Mouse (Mus musculus) embryo, embryonic 11.5 days (tissue): ENCODE measurements around the gene Cggbp1.

Source experiments
- DNase-seq: peaks from one replicate; pipeline ENCODE4 v3.0.0-alpha.2; 2012; ENCODE audit warnings: low read depth, low spot score

Gene Cggbp1

DNA sequence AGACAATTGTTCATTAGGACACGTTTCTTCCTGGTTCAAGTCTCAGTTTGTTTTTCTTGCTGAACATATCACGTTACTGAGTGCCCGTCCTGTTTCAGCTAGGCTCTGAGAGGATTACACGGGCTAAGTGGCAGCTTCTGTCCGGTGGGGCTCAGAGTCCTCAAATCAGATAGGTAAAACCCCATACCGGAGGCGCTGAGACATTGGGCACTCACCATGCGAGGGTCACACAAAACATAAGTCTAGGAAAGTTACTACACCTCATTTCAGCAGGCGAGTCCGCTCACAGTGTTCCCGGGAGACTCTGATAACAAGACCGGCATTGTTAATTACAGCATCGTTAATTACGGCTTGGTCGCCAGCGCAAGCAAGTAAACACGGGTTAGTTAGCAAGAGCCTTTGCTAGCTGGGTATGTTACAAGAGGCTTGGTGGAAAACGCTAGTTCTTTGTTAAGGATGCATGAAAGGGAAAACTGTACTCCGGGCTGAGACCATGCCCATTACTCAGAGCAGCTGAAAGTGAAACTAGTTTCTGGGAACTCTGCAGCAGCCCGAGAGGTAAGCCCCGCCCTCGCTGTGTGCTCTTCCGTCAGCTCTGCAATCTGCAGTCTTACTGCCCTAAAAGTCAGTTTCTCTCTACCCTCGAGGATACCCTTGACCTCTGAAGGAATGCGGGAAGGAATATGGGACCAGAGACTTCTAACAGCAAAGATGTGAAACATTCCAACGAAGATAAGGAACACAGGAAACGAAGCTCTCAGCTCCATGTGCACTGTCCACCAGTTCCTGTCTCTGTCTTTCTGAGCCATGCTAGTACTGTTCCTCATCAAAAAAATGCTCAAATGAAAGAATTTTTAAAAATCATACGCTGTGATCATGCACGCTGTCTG lies 21.9 kb downstream of the Cggbp1 start:
- peak; percentile 50 for DNase-seq

DNA sequence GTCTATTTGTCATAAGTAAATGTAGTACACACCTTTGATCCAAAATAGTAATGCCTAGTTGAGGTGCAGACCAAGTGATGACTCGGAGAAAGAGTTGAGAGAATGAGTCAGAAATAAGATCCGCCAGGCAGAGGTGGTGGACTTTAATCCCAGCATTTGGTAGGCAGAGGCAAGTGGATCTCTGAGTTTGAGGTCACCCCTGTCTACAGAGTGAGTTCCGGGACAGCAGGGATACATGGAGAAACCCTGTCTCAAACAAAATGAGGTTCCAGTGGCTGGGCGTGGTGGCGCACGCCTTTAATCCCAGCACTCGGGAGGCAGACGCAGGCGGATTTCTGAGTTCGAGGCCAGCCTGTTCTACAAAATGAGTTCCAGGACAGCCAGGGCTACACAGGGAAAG lies 23.6 kb downstream of the Cggbp1 start:
- no peak for DNase-seq

- DNase-seq: no peak
These were observed 24.0 kb downstream of the Cggbp1 start for GRCm38 (mm10) chr16:64875822-64876221.

DNA sequence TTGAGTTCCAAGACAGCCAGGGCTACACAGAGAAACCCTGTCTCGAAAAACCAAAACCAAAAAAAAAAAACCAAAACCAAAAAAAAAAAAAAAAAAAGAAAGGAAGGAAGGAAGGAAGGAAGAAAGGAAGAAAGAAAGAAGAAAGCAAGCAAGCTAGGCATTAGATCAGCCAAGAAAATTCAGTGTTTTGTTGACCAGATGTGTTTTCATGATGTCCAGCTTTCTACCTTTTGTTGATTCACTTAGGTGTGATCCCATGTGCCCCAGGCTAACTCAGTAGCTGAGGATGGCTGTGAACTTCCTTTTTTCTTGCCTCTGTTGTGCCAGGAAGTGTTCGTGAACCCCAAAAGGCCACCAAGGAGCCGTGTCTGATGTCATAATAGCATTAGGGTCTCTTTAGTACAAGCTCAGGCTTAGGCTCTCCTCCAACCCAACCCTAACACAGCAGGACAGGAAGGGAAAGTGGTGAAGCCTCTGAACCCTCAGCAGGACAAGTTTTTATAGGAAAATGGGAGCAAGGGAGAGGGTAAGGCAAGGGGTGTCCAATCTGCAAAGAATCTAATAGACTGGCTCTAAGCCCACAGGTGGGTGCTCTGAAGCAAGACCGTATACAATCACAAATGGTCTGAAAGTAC lies 25.0 kb downstream of the Cggbp1 start:
- no peak for DNase-seq

DNA sequence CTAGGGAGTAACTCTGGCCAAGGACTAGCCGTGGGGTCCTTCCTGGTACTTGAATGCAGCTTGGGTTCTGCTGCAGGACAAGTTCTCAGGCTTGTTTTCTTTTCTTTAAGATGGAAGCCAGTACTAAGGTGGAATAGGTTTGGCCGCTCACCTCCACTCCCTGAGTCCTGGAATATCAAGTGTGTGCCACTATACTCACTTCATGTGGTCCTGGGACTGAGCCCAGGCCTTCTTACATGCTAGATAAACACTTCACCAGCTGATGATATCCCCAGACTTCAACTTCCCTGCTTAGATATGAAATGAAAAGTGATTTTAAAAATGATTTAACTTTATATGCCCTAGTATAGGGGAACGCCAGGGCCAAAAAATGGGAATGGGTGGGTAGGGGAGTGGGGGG lies 25.5 kb downstream of the Cggbp1 start:
- no peak for DNase-seq

GRCm38 (mm10) chr16:64878611-64879132 lies 26.9 kb downstream of the Cggbp1 start:
- DNase-seq: no peak

DNA sequence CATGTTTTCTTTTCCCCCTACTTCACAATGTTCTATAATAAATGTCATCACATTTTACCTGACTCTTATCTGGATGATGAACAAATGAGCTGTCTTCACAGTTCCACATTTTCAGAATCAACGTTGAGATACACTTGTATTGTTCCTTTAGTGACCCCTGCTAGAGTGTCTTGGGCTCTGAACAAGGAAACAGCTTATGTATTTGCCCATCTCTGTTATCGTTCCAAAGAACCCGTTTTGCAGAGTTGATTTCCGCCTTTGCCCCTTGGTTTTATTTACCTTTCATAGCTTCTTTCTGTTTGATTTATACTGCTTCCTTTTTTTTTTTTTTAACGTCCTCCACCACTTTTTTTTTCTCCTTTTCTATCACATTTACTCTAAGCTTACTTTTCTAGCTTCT lies 27.9 kb downstream of the Cggbp1 start:
- DNase-seq: no peak

GRCm38 (mm10) chr16:64880986-64881385 lies 29.2 kb downstream of the Cggbp1 start:
- no peak for DNase-seq

DNA sequence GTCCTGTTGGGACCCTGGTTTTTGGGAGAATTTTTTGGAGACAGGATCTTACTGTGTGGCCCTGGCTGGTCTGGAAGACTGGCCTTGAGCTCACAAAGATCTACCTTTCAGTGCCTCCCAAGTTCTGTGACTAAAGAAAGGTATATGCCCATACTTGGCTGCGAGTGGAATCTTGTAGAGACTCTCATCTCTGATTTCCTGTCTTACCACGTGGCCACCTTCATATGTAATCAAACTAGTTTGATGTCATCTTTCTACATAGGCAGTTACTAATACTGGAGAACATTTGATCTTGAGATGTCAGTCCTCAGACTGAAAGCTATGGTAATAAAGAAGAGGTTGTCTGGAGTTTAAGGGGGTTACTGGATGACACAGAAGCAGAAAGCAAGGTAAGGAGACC lies 29.6 kb downstream of the Cggbp1 start:
- DNase-seq: no peak

DNA sequence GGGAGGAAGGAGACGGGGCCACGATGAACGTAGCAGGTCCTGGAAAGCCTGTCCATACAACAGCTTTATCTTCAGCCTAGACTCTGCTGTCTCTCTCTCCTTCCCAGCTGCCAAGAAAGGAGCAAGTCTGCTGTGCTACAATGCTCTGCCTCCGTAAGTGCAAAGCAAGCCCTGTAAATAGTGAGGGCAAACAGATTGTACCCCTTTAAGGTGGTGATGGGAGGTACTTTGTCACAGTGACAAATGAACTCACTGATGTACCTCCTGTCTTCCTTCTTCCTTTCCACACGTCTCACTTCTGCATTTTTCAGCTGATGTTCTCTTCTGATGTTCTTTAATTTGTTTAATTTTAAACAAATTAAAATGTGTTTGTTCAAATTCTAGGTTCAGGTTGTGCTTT lies 32.1 kb downstream of the Cggbp1 start:
- DNase-seq: no peak

DNA sequence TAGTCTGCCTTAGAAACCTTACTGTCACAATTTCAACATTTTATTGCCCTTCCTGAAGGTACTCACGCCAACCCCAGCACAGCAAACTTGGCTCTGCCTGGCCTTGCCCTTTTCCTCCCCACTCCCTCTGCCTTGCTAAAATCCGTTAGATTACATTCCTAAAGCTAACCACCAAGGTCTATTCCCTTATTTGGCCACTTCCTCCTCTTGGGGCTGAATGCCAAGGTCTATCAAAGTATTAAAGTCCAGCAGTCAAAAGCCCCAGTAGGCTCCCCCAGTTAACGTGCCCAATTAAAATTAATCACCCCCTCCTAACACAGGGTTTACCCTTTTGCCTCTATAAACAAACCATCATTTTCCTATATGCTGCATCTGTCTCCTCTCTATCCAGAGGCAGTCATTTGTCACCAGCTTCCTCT lies 32.6 kb downstream of the Cggbp1 start:
- DNase-seq: no peak

DNA sequence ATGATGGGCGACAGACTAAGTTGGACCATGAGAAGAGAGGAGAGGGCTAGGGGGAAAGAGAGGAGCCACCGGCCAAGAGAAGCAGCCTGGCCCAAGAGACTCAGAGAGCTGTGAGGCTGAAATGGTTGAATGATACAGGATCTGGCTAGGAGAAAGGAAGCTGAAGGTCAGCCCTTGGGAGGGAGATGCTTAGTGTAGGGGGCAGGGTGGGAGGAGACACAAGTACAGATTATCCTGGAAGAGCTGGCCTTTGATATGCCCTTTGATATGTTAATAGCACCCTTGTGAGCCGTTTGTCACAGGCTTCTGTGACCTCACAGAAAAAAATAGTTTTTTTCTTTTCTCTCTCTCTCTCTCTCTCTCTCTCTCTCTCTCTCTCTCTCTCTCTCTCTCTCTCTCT lies 33.3 kb downstream of the Cggbp1 start:
- DNase-seq: no peak

GRCm38 (mm10) chr16:64885547-64885946 lies 33.8 kb downstream of the Cggbp1 start:
- no peak for DNase-seq

GRCm38 (mm10) chr16:64889496-64889895 lies 37.7 kb downstream of the Cggbp1 start:
- DNase-seq: no peak

DNA sequence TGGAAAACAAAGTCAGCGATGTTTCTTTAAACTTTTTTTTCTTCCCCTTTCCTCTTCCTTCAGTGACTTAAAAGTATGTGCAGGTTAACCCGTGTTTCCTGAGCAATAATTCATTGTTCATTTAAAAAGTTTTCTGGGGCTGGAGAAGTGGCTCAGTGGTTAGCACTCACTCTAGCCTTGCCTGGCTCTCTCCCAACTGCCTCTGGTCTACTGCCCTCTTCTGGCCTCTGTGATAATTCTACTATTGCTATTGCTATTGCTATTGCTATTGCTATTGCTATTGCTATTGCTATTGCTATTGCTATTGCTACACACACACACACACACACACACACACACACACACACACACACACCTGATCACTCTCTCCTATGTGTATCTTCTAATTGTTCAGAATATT lies 47.3 kb downstream of the Cggbp1 start:
- no peak for DNase-seq

- DNase-seq: no peak
These were observed 51.5 kb downstream of the Cggbp1 start for GRCm38 (mm10) chr16:64903328-64903727.

GRCm38 (mm10) chr16:64907112-64907511 lies 55.3 kb downstream of the Cggbp1 start:
- no peak for DNase-seq

GRCm38 (mm10) chr16:64908747-64909146 lies 57.0 kb downstream of the Cggbp1 start:
- no peak for DNase-seq
